Mouse (Mus musculus) embryonic facial prominence, embryonic 13.5 days (tissue): ENCODE measurements at regions not wholly inside any gene's neighbourhood (a gene's known extent, or its start where the extent isn't known, plus 50 kb on each side); places are given as distances from the start of the nearest gene placed in this dataset.

ENCODE experiments used
- ATAC-seq: fragments of 200-750 bp; cut with Nextera tagmentation; 2 replicates; pipeline ENCODE4 v1.8.0; 2017; ENCODE audit warnings: low read depth; ENCODE audit not compliant: insufficient number of reproducible peaks, insufficient read depth, low FRiP score, low TSS enrichment
- H3K27ac ChIP-seq: fragments of 300-500 bp; sonication (generic); 2 replicates; pipeline ENCODE4 v1.5.1; 2015; ENCODE audit warnings: moderate library complexity, mild to moderate bottlenecking, inconsistent platforms
- H3K27me3 ChIP-seq: fragments of 300-500 bp; sonication (generic); 2 replicates; pipeline ENCODE4 v1.6.1; 2015; ENCODE audit warnings: mild to moderate bottlenecking, inconsistent platforms
- H3K36me3 ChIP-seq: fragments of 300-500 bp; sonication (generic); 2 replicates; pipeline ENCODE4 v1.6.1; 2015; ENCODE audit warnings: mild to moderate bottlenecking, inconsistent platforms
- H3K4me1 ChIP-seq: fragments of 300-500 bp; sonication (generic); 2 replicates; pipeline ENCODE4 v1.6.1; 2015; ENCODE audit warnings: inconsistent platforms
- H3K4me2 ChIP-seq: fragments of 300-500 bp; sonication (generic); 2 replicates; pipeline ENCODE4 v1.6.1; 2015; ENCODE audit warnings: moderate library complexity, mild to moderate bottlenecking, inconsistent platforms
- H3K4me3 ChIP-seq: fragments of 300-500 bp; sonication (generic); 2 replicates; pipeline ENCODE4 v1.5.1; 2015; ENCODE audit warnings: mild to moderate bottlenecking, inconsistent platforms
- H3K9ac ChIP-seq: fragments of 300-500 bp; sonication (generic); 2 replicates; pipeline ENCODE4 v1.6.1; 2015; ENCODE audit warnings: mild to moderate bottlenecking, inconsistent platforms
- H3K9me3 ChIP-seq: fragments of 300-500 bp; sonication (generic); 2 replicates; pipeline ENCODE4 v1.6.1; 2016; ENCODE audit warnings: inconsistent platforms
- WGBS: fragments of 180-500 bp; shearing (Covaris S2); methylation state at CpG from one replicate; pipeline ENCODE4 v1.1.7; 2015; ENCODE audit warnings: mixed read lengths; 5-methylcytosine and 5-hydroxymethylcytosine counted together

GRCm38 (mm10) chr9:67632521-67633025 is 73.1 kb upstream of the Tln2 start:
- Histone ChIP-seq H3K9ac (peak overlapping the region; percentile 91), H3K4me3 (peak overlapping the region; percentile 83), H3K4me2 (peak overlapping the region; percentile 98), H3K4me1 (peaks cover 21% of the 10 kb centered on the region), H3K36me3 (no peaks in the 10 kb centered on the region), H3K9me3 (no peaks in the 10 kb centered on the region), H3K27ac (peak overlapping the region; percentile 88), H3K27me3 (0 out of 2 replicates have a peak, but pooled peaks cover 3% of the 10 kb centered on the region)
- under 1% methylated on average over 36 of the region's 40 CpGs for WGBS
- peak; percentile 16; the same call in 1 of the 2 replicates for ATAC-seq

GRCm38 (mm10) chr9:67633026-67633741 is 73.7 kb upstream of the Tln2 start:
- whole genome bisulfite sequencing = under 1% methylated on average over 50 of the region's 50 CpGs
- peak overlapping the region; percentile 88 for H3K27ac ChIP-seq
- H3K9me3 ChIP-seq = no peaks in the 10 kb centered on the region
- peak overlapping the region; percentile 83 for H3K4me3 ChIP-seq
- H3K4me2 ChIP-seq = peak overlapping the region; percentile 98
- peak overlapping the region; percentile 91 for H3K9ac ChIP-seq
- H3K4me1 ChIP-seq = peaks cover 21% of the 10 kb centered on the region
- 0 out of 2 replicates have a peak, but pooled peaks cover 3% of the 10 kb centered on the region for H3K27me3 ChIP-seq
- ATAC-seq = no peak
- H3K36me3 ChIP-seq = no peaks in the 10 kb centered on the region

GRCm38 (mm10) chr9:67633761-67634441 is 74.4 kb upstream of the Tln2 start:
- peaks cover 21% of the 10 kb centered on the region for H3K4me1 ChIP-seq
- peak overlapping the region; percentile 91 for H3K9ac ChIP-seq
- H3K9me3 ChIP-seq = no peaks in the 10 kb centered on the region
- H3K4me3 ChIP-seq = peak overlapping the region; percentile 83
- peak overlapping the region; percentile 88 for H3K27ac ChIP-seq
- H3K27me3 ChIP-seq = 0 out of 2 replicates have a peak, but pooled peaks cover 3% of the 10 kb centered on the region
- H3K36me3 ChIP-seq = no peaks in the 10 kb centered on the region
- H3K4me2 ChIP-seq = peak overlapping the region; percentile 98
- ATAC-seq = 0 out of 2 replicates have a peak, but pooled peaks have one; percentile 59
- WGBS = 0% methylated on average over 60 of the region's 61 CpGs

- no peak for ATAC-seq
- Histone ChIP-seq H3K4me2 (no peak overlapping the region), H3K27ac (no peak overlapping the region), H3K4me3 (no peak overlapping the region), H3K9me3 (no peaks in the 10 kb centered on the region), H3K27me3 (no peaks in the 10 kb centered on the region), H3K9ac (no peak overlapping the region), H3K36me3 (no peaks in the 10 kb centered on the region), H3K4me1 (no peaks in the 10 kb centered on the region)
- WGBS = 95% methylated on average over 2 of the region's 2 CpGs
These were observed 87.3 kb upstream of the Tln2 start for GRCm38 (mm10) chr9:67646820-67647219.

- Histone ChIP-seq H3K9me3 (no peaks in the 10 kb centered on the region), H3K9ac (no peak overlapping the region), H3K36me3 (no peaks in the 10 kb centered on the region), H3K4me3 (no peak overlapping the region), H3K27ac (no peak overlapping the region), H3K4me1 (no peaks in the 10 kb centered on the region), H3K4me2 (no peak overlapping the region), H3K27me3 (no peaks in the 10 kb centered on the region)
- no peak for ATAC-seq
These were observed 94.5 kb upstream of the C2cd4b start for GRCm38 (mm10) chr9:67664773-67665172.

GRCm38 (mm10) chr9:67670261-67671020 is 88.8 kb upstream of the C2cd4b start:
- ATAC-seq = no peak
- Histone ChIP-seq H3K36me3 (no peaks in the 10 kb centered on the region), H3K9me3 (no peaks in the 10 kb centered on the region), H3K27ac (no peak overlapping the region), H3K4me1 (no peaks in the 10 kb centered on the region), H3K4me2 (no peak overlapping the region), H3K4me3 (no peak overlapping the region), H3K9ac (no peak overlapping the region), H3K27me3 (no peaks in the 10 kb centered on the region)
- WGBS = 64% methylated on average over 12 of the region's 12 CpGs

GRCm38 (mm10) chr9:67676906-67677305 is 82.3 kb upstream of the C2cd4b start:
- WGBS = 59% methylated on average over 1 of the region's 1 CpGs
- no peak overlapping the region for H3K27ac ChIP-seq
- H3K27me3 ChIP-seq = no peaks in the 10 kb centered on the region
- no peak overlapping the region for H3K9ac ChIP-seq
- no peak overlapping the region for H3K4me3 ChIP-seq
- H3K4me1 ChIP-seq = no peaks in the 10 kb centered on the region
- no peaks in the 10 kb centered on the region for H3K36me3 ChIP-seq
- no peak for ATAC-seq
- H3K9me3 ChIP-seq = no peaks in the 10 kb centered on the region
- H3K4me2 ChIP-seq = no peak overlapping the region

- Histone ChIP-seq H3K4me2 (no peak overlapping the region), H3K27me3 (no peaks in the 10 kb centered on the region), H3K36me3 (no peaks in the 10 kb centered on the region), H3K4me3 (no peak overlapping the region), H3K27ac (no peak overlapping the region), H3K9me3 (peaks cover 5% of the 10 kb centered on the region; the same call in 1 of the 2 replicates), H3K9ac (no peak overlapping the region), H3K4me1 (no peaks in the 10 kb centered on the region)
- no peak for ATAC-seq
- 14% methylated on average over 7 of the region's 7 CpGs for WGBS
These were observed 75.9 kb upstream of the C2cd4b start for GRCm38 (mm10) chr9:67683367-67683766.

- Histone ChIP-seq H3K27me3 (no peaks in the 10 kb centered on the region), H3K27ac (no peak overlapping the region), H3K4me3 (no peak overlapping the region), H3K36me3 (no peaks in the 10 kb centered on the region), H3K9ac (no peak overlapping the region), H3K4me1 (0 out of 2 replicates have a peak, but pooled peaks cover 5% of the 10 kb centered on the region), H3K4me2 (no peak overlapping the region), H3K9me3 (no peaks in the 10 kb centered on the region)
- 83% methylated on average over 13 of the region's 13 CpGs for WGBS
- ATAC-seq = no peak
These were observed 66.8 kb upstream of the C2cd4b start for GRCm38 (mm10) chr9:67692396-67692795.

- no peak overlapping the region for H3K4me3 ChIP-seq
- WGBS = 17% methylated on average over 7 of the region's 7 CpGs
- peak overlapping the region; percentile 25 for H3K4me2 ChIP-seq
- H3K27ac ChIP-seq = no peak overlapping the region
- H3K4me1 ChIP-seq = 0 out of 2 replicates have a peak, but pooled peaks cover 5% of the 10 kb centered on the region
- no peak overlapping the region for H3K9ac ChIP-seq
- no peaks in the 10 kb centered on the region for H3K36me3 ChIP-seq
- H3K27me3 ChIP-seq = no peaks in the 10 kb centered on the region
- ATAC-seq = no peak
- H3K9me3 ChIP-seq = no peaks in the 10 kb centered on the region
These were observed 65.5 kb upstream of the C2cd4b start for GRCm38 (mm10) chr9:67693716-67694115.

GRCm38 (mm10) chr9:67698796-67699195 is 60.4 kb upstream of the C2cd4b start:
- Histone ChIP-seq H3K27ac (no peak overlapping the region), H3K4me2 (no peak overlapping the region), H3K27me3 (no peaks in the 10 kb centered on the region), H3K9me3 (no peaks in the 10 kb centered on the region), H3K36me3 (no peaks in the 10 kb centered on the region), H3K4me1 (peaks cover 10% of the 10 kb centered on the region), H3K9ac (no peak overlapping the region), H3K4me3 (no peak overlapping the region)
- WGBS = 92% methylated on average over 2 of the region's 2 CpGs
- no peak for ATAC-seq
